Mouse (Mus musculus): ENCODE results near the gene Fam83e. TPM values are rescaled to one million over a fixed set of nuclear protein-coding genes. Genes with fewer than 3 reads are reported as not detected.
A peak's percentile ranks its signal among the peaks of the same experiment; 100 is the strongest.

Gene Fam83e
- total and polyA plus RNA-seq, 3 experiments, result 0.43 to 1.0 TPM; not detected in 1

GRCm38 (mm10) chr7:45739820-45740219, 18.8 kb downstream of the Fam83e start:
- H3K4me1 ChIP-seq (ENCODE audit: control insufficient read depth in 1 of 2, insufficient read depth in 2 of 2, low read length in 2 of 2), result peaks cover 0 to 16% of the 10 kb centered on the region in 2 experiments; a peak in 2 of 4 replicates
- TF ChIP-seq HCFC1 (IDR thresholded peaks at IDR 0.05; ENCODE audit: low read depth, low read length) (0 out of 2 replicates have a peak, but pooled peaks have one; percentile 33), ZC3H11A (IDR thresholded peaks at IDR 0.05; ENCODE audit: low read depth, low read length) (no peak), POLR2A (IDR thresholded peaks at IDR 0.05; ENCODE audit: control insufficient read depth in 1 of 2, insufficient read depth in 1 of 2, low read depth in 1 of 2, low read length in 2 of 2, poor library complexity in 1 of 2) (peak in 1 of 2 experiments; percentile 37; a peak in 1 of 4 replicates), ETS1 (IDR thresholded peaks at IDR 0.05; ENCODE audit: low read depth, low read length) (0 out of 2 replicates have a peak, but pooled peaks have one; percentile 5), TBP (IDR thresholded peaks at IDR 0.05; ENCODE audit: low read depth, low read length) (peak; percentile 47; the same call in 1 of the 2 replicates), NRF1 (IDR thresholded peaks at IDR 0.05; ENCODE audit: insufficient read depth, low read depth, low read length, poor library complexity, severe bottlenecking) (peak; percentile 74), MXI1 (IDR thresholded peaks at IDR 0.05; ENCODE audit: low read depth, low read length) (0 out of 2 replicates have a peak, but pooled peaks have one; percentile 9), EP300 (IDR thresholded peaks at IDR 0.05; ENCODE audit: low read depth in 1 of 2, low read length in 2 of 2) (no peak)
- DNase-seq (ENCODE audit: low read depth, low spot score), result peak; percentile 77
- H3K36me3 ChIP-seq (ENCODE audit: control insufficient read depth in 1 of 2, insufficient read depth in 2 of 2, low read length in 2 of 2), result peaks cover 0 to 8% of the 10 kb centered on the region in 2 experiments; a peak in 1 of 4 replicates
- H3K79me2 ChIP-seq (ENCODE audit: control insufficient read depth, insufficient read depth, low read length, poor library complexity), result no peaks in the 10 kb centered on the region
- peak overlapping the region; percentile 11 for H3K9ac ChIP-seq (ENCODE audit: control insufficient read depth, low read depth, low read length, poor library complexity, severe bottlenecking)
- no peaks in the 10 kb centered on the region for H3K9me3 ChIP-seq (replicated peaks; ENCODE audit: insufficient read depth, low read length)
- no peak overlapping the region for H3K27ac ChIP-seq (ENCODE audit: control insufficient read depth, low read depth, low read length)
- H3K27me3 ChIP-seq (ENCODE audit: control insufficient read depth in 1 of 2, insufficient read depth in 2 of 2, low read length in 2 of 2), result no peaks in the 10 kb centered on the region
- peak overlapping the region; percentile 38 to 72 for H3K4me3 ChIP-seq (ENCODE audit: control insufficient read depth in 1 of 2, insufficient read depth in 1 of 2, low read depth in 2 of 2, low read length in 2 of 2)

- Histone ChIP-seq H3K9ac (ENCODE audit: control insufficient read depth, low read depth, low read length, poor library complexity, severe bottlenecking) (peak overlapping the region; percentile 8; the same call in 1 of the 2 replicates), H3K9me3 (replicated peaks; ENCODE audit: insufficient read depth, low read length) (no peaks in the 10 kb centered on the region), H3K27me3 (ENCODE audit: control insufficient read depth in 1 of 2, insufficient read depth in 2 of 2, low read length in 2 of 2) (no peaks in the 10 kb centered on the region), H3K4me1 (ENCODE audit: control insufficient read depth in 1 of 2, insufficient read depth in 2 of 2, low read length in 2 of 2) (peaks cover 0 to 16% of the 10 kb centered on the region in 2 experiments; a peak in 2 of 4 replicates), H3K36me3 (ENCODE audit: control insufficient read depth in 1 of 2, insufficient read depth in 2 of 2, low read length in 2 of 2) (peaks cover 0 to 8% of the 10 kb centered on the region in 2 experiments; a peak in 1 of 4 replicates), H3K27ac (ENCODE audit: control insufficient read depth, low read depth, low read length) (no peak overlapping the region), H3K4me3 (ENCODE audit: control insufficient read depth in 1 of 2, insufficient read depth in 1 of 2, low read depth in 2 of 2, low read length in 2 of 2) (peak overlapping the region in 1 of 2 experiments; percentile 5; a peak in 1 of 4 replicates), H3K79me2 (ENCODE audit: control insufficient read depth, insufficient read depth, low read length, poor library complexity) (no peaks in the 10 kb centered on the region)
- peak; percentile 64 for DNase-seq (ENCODE audit: low read depth, low spot score)
- TF ChIP-seq ELF1 (IDR thresholded peaks at IDR 0.05; ENCODE audit: low read depth, low read length), result no peak
- TF ChIP-seq USF1 (IDR thresholded peaks at IDR 0.05; ENCODE audit: low read depth, low read length), result peak; percentile 52
Measured at GRCm38 (mm10) chr7:45741308-45741707, 20.3 kb downstream of the Fam83e start.

- Histone ChIP-seq H3K4me1 (ENCODE audit: control insufficient read depth in 1 of 2, insufficient read depth in 2 of 2, low read length in 2 of 2) (peaks cover 0 to 16% of the 10 kb centered on the region in 2 experiments; a peak in 2 of 4 replicates), H3K9ac (ENCODE audit: control insufficient read depth, low read depth, low read length, poor library complexity, severe bottlenecking) (no peak overlapping the region; the same call in 1 of the 2 replicates), H3K27ac (ENCODE audit: control insufficient read depth, low read depth, low read length) (no peak overlapping the region), H3K9me3 (replicated peaks; ENCODE audit: insufficient read depth, low read length) (no peaks in the 10 kb centered on the region), H3K27me3 (ENCODE audit: control insufficient read depth in 1 of 2, insufficient read depth in 2 of 2, low read length in 2 of 2) (no peaks in the 10 kb centered on the region), H3K4me3 (ENCODE audit: control insufficient read depth in 1 of 2, insufficient read depth in 1 of 2, low read depth in 2 of 2, low read length in 2 of 2) (peak overlapping the region in 1 of 2 experiments; percentile 5; a peak in 1 of 4 replicates), H3K79me2 (ENCODE audit: control insufficient read depth, insufficient read depth, low read length, poor library complexity) (no peaks in the 10 kb centered on the region), H3K36me3 (ENCODE audit: control insufficient read depth in 1 of 2, insufficient read depth in 2 of 2, low read length in 2 of 2) (peaks cover 0 to 8% of the 10 kb centered on the region in 2 experiments; a peak in 1 of 4 replicates)
- DNase-seq (ENCODE audit: low read depth, low spot score), result no peak
- TF ChIP-seq HCFC1 (IDR thresholded peaks at IDR 0.05; ENCODE audit: low read depth, low read length) (no peak), JUND (IDR thresholded peaks at IDR 0.05; ENCODE audit: low read depth, low read length) (no peak), GABPA (IDR thresholded peaks at IDR 0.05; ENCODE audit: low read depth, low read length) (no peak), POLR2A (IDR thresholded peaks at IDR 0.05; ENCODE audit: control insufficient read depth in 1 of 2, insufficient read depth in 1 of 2, low read depth in 1 of 2, low read length in 2 of 2, poor library complexity in 1 of 2) (no peak), ZNF384 (IDR thresholded peaks at IDR 0.05; ENCODE audit: low read depth, low read length) (no peak), TBP (IDR thresholded peaks at IDR 0.05; ENCODE audit: low read depth, low read length) (no peak), TCF12 (IDR thresholded peaks at IDR 0.05; ENCODE audit: low read depth, low read length) (no peak), SIN3A (IDR thresholded peaks at IDR 0.05; ENCODE audit: low read length) (no peak), RCOR1 (IDR thresholded peaks at IDR 0.05; ENCODE audit: low read depth, low read length) (no peak), CTCF (IDR thresholded peaks at IDR 0.05 in 2 of 3, conservative IDR thresholded peaks at IDR 0.05 in 1 of 3; ENCODE audit: control insufficient read depth in 1 of 3, insufficient read depth in 1 of 3, low read depth in 2 of 3, low read length in 3 of 3, poor library complexity in 1 of 3, severe bottlenecking in 1 of 3) (no peak), ZKSCAN1 (IDR thresholded peaks at IDR 0.05; ENCODE audit: low read depth, low read length) (no peak), ETS1 (IDR thresholded peaks at IDR 0.05; ENCODE audit: low read depth, low read length) (no peak)
Measured at GRCm38 (mm10) chr7:45741777-45742176, 20.8 kb downstream of the Fam83e start.

All from MEL (cell line).